ENCODE assay signal across 31 mouse cellular contexts in the genomic region with DNA sequence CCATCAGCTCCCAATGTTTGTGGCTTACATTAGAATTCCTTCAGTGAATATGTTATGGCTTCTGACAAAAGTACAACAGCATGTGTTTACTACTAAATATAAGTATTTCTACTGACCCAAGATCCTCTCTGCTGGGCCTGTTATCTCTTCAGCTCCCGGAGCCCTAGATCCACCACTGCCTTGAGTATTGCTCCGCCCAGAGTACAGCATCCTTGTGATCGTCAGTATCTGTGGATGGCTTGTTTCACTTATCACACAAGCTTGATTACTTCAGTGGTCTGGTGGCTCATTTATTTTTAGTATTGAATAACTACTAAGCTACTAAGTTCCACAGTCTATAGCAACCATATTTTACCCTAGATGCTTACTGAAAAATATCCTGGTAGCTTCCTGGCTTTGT. TPM values are rescaled to one million over a fixed set of nuclear protein-coding genes. Genes with fewer than 3 reads are reported as not detected.
DNase-seq lines count a peak whose midpoint lies in the region; ATAC-seq and TF ChIP-seq lines count a peak whose summit lies in the region.
"Had no signal": no experiment of that assay in that cellular context is flagged by ENCODE, and none has a peak within 500 bp of the region (broad histone marks: within the 10 kb centered on the region; RNA-seq: fewer than 3 reads in every experiment).

No protein-coding gene starts in this region.

- no peak overlapping the region for H3K4me3 ChIP-seq in stomach, embryonic 14.5 days (ENCODE audit: low read depth, low read length)
- no peak overlapping the region for H3K4me3 ChIP-seq in stomach, postnatal 0 days (ENCODE audit: low read depth, low read length)
- H3K4me3 ChIP-seq in liver, embryonic 14.5 days (ENCODE audit: insufficient read depth in 1 of 2, low read depth in 2 of 2, low read length in 2 of 2), result 0 out of 4 replicates have a peak overlapping the region, but pooled peaks of 1 of the 2 experiments have one; percentile 4
- H3K4me3 ChIP-seq in stomach, embryonic 15.5 days (replicated peaks), result no peak overlapping the region
- H3K4me3 ChIP-seq: heart, embryonic 10.5 days; heart, embryonic 15.5 days; hindbrain, embryonic 13.5 days; limb, embryonic 12.5 days; midbrain, embryonic 10.5 days; midbrain, embryonic 15.5 days; neural tube, embryonic 15.5 days had no signal

- WGBS in stomach, embryonic 14.5 days, result 83% methylated on average over 3 of the region's 3 CpGs
- WGBS in stomach, postnatal 0 days, result 85% methylated on average over 3 of the region's 3 CpGs
- WGBS in liver, embryonic 14.5 days (ENCODE audit: insufficient replicate concordance), result 19% methylated on average over 3 of the region's 3 CpGs
- WGBS in stomach, embryonic 15.5 days, result 87% methylated on average over 3 of the region's 3 CpGs

- H3K9ac ChIP-seq in stomach, embryonic 14.5 days (replicated peaks; ENCODE audit: low read depth, low read length), result no peak overlapping the region
- no peak overlapping the region for H3K9ac ChIP-seq in stomach, postnatal 0 days (ENCODE audit: low read length)
- H3K9ac ChIP-seq in liver, embryonic 14.5 days (replicated peaks), result peak overlapping the region; percentile 60
- H3K9ac ChIP-seq in stomach, embryonic 15.5 days, result no peak overlapping the region
- H3K9ac ChIP-seq: heart, embryonic 15.5 days; hindbrain, embryonic 13.5 days; limb, embryonic 12.5 days; midbrain, embryonic 15.5 days; neural tube, embryonic 15.5 days had no signal

- H3K4me1 ChIP-seq in stomach, embryonic 14.5 days (ENCODE audit: control insufficient read depth, insufficient read depth, low read length), result no peaks in the 10 kb centered on the region; the same call in 1 of the 2 replicates
- H3K4me1 ChIP-seq in stomach, postnatal 0 days (replicated peaks; ENCODE audit: control insufficient read depth, insufficient read depth), result no peaks in the 10 kb centered on the region
- H3K4me1 ChIP-seq in liver, embryonic 14.5 days (replicated peaks; ENCODE audit: control insufficient read depth in 2 of 2, insufficient read depth in 2 of 2, low read length in 1 of 2), result peaks cover 47 to 48% of the 10 kb centered on the region in 2 experiments
- H3K4me1 ChIP-seq in stomach, embryonic 15.5 days, result no peaks in the 10 kb centered on the region
- H3K4me1 ChIP-seq: hindbrain, embryonic 13.5 days; midbrain, embryonic 10.5 days; midbrain, embryonic 15.5 days; neural tube, embryonic 15.5 days had no signal

- intact Hi-C loops in heart, postnatal 25 days (cut with DNase I), result no loop called here

- no peak overlapping the region for H3K4me2 ChIP-seq in stomach, embryonic 14.5 days (replicated peaks; ENCODE audit: low read depth, low read length)
- no peak overlapping the region for H3K4me2 ChIP-seq in stomach, postnatal 0 days (replicated peaks; ENCODE audit: low read depth)
- H3K4me2 ChIP-seq in liver, embryonic 14.5 days (ENCODE audit: low read depth), result peak overlapping the region; percentile 64
- H3K4me2 ChIP-seq in stomach, embryonic 15.5 days, result no peak overlapping the region
- H3K4me2 ChIP-seq: heart, embryonic 15.5 days; hindbrain, embryonic 13.5 days; limb, embryonic 12.5 days; midbrain, embryonic 15.5 days; neural tube, embryonic 15.5 days had no signal

- H3K9me3 ChIP-seq in stomach, embryonic 14.5 days (ENCODE audit: control insufficient read depth, low read depth, low read length), result no peaks in the 10 kb centered on the region
- H3K9me3 ChIP-seq in stomach, postnatal 0 days (ENCODE audit: control insufficient read depth, low read length), result no peaks in the 10 kb centered on the region
- H3K9me3 ChIP-seq in liver, embryonic 14.5 days (ENCODE audit: control insufficient read depth, low read length), result no peaks in the 10 kb centered on the region
- no peaks in the 10 kb centered on the region for H3K9me3 ChIP-seq in stomach, embryonic 15.5 days
- H3K9me3 ChIP-seq: heart, embryonic 10.5 days; heart, embryonic 15.5 days; hindbrain, embryonic 13.5 days; limb, embryonic 12.5 days; midbrain, embryonic 10.5 days; midbrain, embryonic 15.5 days; neural tube, embryonic 15.5 days had no signal

- 0 out of 2 replicates have a peak, but pooled peaks have one; percentile 48 for ATAC-seq in stomach, embryonic 14.5 days (ENCODE audit: insufficient number of reproducible peaks, insufficient read depth, low FRiP score, low read depth)
- ATAC-seq in stomach, postnatal 0 days (ENCODE audit: low FRiP score, low TSS enrichment), result no peak
- ATAC-seq in erythroid progenitor cell, adult 5-6 weeks (replicated peaks; ENCODE audit: low FRiP score, poor library complexity, severe bottlenecking), result peak; percentile 76
- ATAC-seq in liver, embryonic 14.5 days (ENCODE audit: insufficient read depth), result peak; percentile 64
- peak; percentile 78 for ATAC-seq in stomach, embryonic 15.5 days (ENCODE audit: insufficient read depth, low FRiP score, low read depth)
- ATAC-seq: forebrain, embryonic 16.5 days; inflammation-experienced regulatory T-cells, adult 6 months; lung, postnatal 0 days; midbrain, embryonic 15.5 days had no signal

- no peaks in the 10 kb centered on the region for H3K36me3 ChIP-seq in stomach, embryonic 14.5 days (ENCODE audit: control insufficient read depth, insufficient read depth, low read length)
- no peaks in the 10 kb centered on the region for H3K36me3 ChIP-seq in stomach, postnatal 0 days (ENCODE audit: control insufficient read depth, insufficient read depth, low read length)
- H3K36me3 ChIP-seq in liver, embryonic 14.5 days (replicated peaks; ENCODE audit: control insufficient read depth, insufficient read depth, low read depth), result no peaks in the 10 kb centered on the region; the same call in 1 of the 2 replicates
- no peaks in the 10 kb centered on the region for H3K36me3 ChIP-seq in stomach, embryonic 15.5 days
- H3K36me3 ChIP-seq: heart, embryonic 10.5 days; heart, embryonic 15.5 days; hindbrain, embryonic 13.5 days; limb, embryonic 12.5 days; midbrain, embryonic 10.5 days; midbrain, embryonic 15.5 days; neural tube, embryonic 15.5 days had no signal

- no peak for TF ChIP-seq CTCF in stomach, postnatal 0 days (IDR thresholded peaks at IDR 0.05; ENCODE audit: low read depth)
- TF ChIP-seq CTCF in liver, embryonic 14.5 days (IDR thresholded peaks at IDR 0.05; ENCODE audit: low read depth), result peak; percentile 20; the same call in 1 of the 2 replicates

- no peak overlapping the region for H3K27ac ChIP-seq in stomach, embryonic 14.5 days (ENCODE audit: low read length)
- no peak overlapping the region for H3K27ac ChIP-seq in stomach, postnatal 0 days (replicated peaks)
- H3K27ac ChIP-seq in liver, embryonic 14.5 days, result peak overlapping the region; percentile 91
- H3K27ac ChIP-seq in stomach, embryonic 15.5 days, result no peak overlapping the region
- H3K27ac ChIP-seq: heart, embryonic 10.5 days; heart, embryonic 15.5 days; hindbrain, embryonic 13.5 days; limb, embryonic 12.5 days; midbrain, embryonic 10.5 days; midbrain, embryonic 15.5 days; neural tube, embryonic 15.5 days had no signal

- H3K27me3 ChIP-seq in stomach, embryonic 14.5 days (ENCODE audit: control insufficient read depth, insufficient read depth, low read length), result no peaks in the 10 kb centered on the region
- H3K27me3 ChIP-seq in stomach, postnatal 0 days (ENCODE audit: control insufficient read depth, insufficient read depth, low read length), result no peaks in the 10 kb centered on the region
- no peaks in the 10 kb centered on the region for H3K27me3 ChIP-seq in liver, embryonic 14.5 days (ENCODE audit: control insufficient read depth, insufficient read depth, low read length)
- H3K27me3 ChIP-seq in stomach, embryonic 15.5 days (replicated peaks), result no peaks in the 10 kb centered on the region
- H3K27me3 ChIP-seq: heart, embryonic 15.5 days; hindbrain, embryonic 13.5 days; limb, embryonic 12.5 days; midbrain, embryonic 15.5 days; neural tube, embryonic 15.5 days had no signal

- DNase-seq in stomach, postnatal 0 days (ENCODE audit: low spot score), result no peak
- DNase-seq in liver, embryonic 14.5 days (ENCODE audit: low read depth in 3 of 3, low spot score in 3 of 3), result peak; percentile 74 to 82 (median 76)
- DNase-seq in layer of hippocampus, adult 8-10 months (ENCODE audit: low spot score in 2 of 2), result no peak
- DNase-seq in layer of hippocampus, adult 11-12 months (ENCODE audit: low spot score), result no peak
- DNase-seq in heart, postnatal 25 days (ENCODE audit: low spot score), result no peak
- DNase-seq: adrenal gland, postnatal 36 days; cerebellum, adult 8-10 months; cerebellum, postnatal 36 days; gastrocnemius, postnatal 10 days; heart, postnatal 4 days; kidney, adult 2 months; kidney, postnatal 36 days; layer of hippocampus, postnatal 36 days; lung, adult 18-20 months; lung, postnatal 4 days; right cerebral cortex, adult 18-20 months; spleen, adult 18-20 months; thymus, postnatal 4 days had no signal

- no peak for TF ChIP-seq EP300 in stomach, postnatal 0 days (optimal IDR thresholded peaks at IDR 0.05)
- peak; percentile 62 for TF ChIP-seq EP300 in liver, embryonic 14.5 days (IDR thresholded peaks at IDR 0.05; ENCODE audit: low read depth)

RNA-seq across cellular contexts. Expression of a gene that starts 33.1 kb away (rescaled TPM):
- 16.9 and 17.4 TPM in 2 replicates for polyA plus RNA-seq in stomach, embryonic 14.5 days (2014; fragmentation: Nextera tagmentation; extraction: Ambion mirVana)
- polyA plus RNA-seq in stomach, postnatal 0 days (2015; fragmentation: Nextera tagmentation; extraction: Ambion mirVana), result 11.0 and 11.1 TPM in 2 replicates
- total RNA-seq in erythroid progenitor cell, adult 5-6 weeks (2015; ENCODE audit: low replicate concordance), result 86.9 and 121 TPM in 2 replicates
- total RNA-seq in erythroid progenitor cell, adult 5-6 weeks (2017; ENCODE audit: low replicate concordance), result 92.8 and 112 TPM in 2 replicates
- polyA plus RNA-seq in liver, embryonic 14.5 days (2012; rRNA removed), result 9.5 and 12.4 TPM in 2 replicates
- polyA plus RNA-seq in liver, embryonic 14.5 days (2014; fragmentation: Nextera tagmentation; extraction: Ambion mirVana), result 11.5 and 12.4 TPM in 2 replicates
- 12.7 and 14.1 TPM in 2 replicates for polyA plus RNA-seq in stomach, embryonic 15.5 days (2015; fragmentation: Nextera tagmentation; extraction: Ambion mirVana)
- 10 to 100 TPM; 62.8 to 66.7 (median 65.3) TPM for total RNA-seq in layer of hippocampus, adult 8-10 months (2022)
- total RNA-seq in heart, postnatal 25 days (2021), result 10 to 100 TPM; 35.0 to 36.2 TPM

Comparison
In these comparisons a context has a peak if more than half of its experiments do, and no peak if none do; other contexts are left out.
1. DNase-seq: peak in liver, embryonic 14.5 days (3 of 3); none in stomach, postnatal 0 days (single experiment), layer of hippocampus, adult 8-10 months (0 of 2), layer of hippocampus, adult 11-12 months (single experiment) and heart, postnatal 25 days (single experiment).